Mouse (Mus musculus): ENCODE measurements around the gene Rpl7a.

DNA sequence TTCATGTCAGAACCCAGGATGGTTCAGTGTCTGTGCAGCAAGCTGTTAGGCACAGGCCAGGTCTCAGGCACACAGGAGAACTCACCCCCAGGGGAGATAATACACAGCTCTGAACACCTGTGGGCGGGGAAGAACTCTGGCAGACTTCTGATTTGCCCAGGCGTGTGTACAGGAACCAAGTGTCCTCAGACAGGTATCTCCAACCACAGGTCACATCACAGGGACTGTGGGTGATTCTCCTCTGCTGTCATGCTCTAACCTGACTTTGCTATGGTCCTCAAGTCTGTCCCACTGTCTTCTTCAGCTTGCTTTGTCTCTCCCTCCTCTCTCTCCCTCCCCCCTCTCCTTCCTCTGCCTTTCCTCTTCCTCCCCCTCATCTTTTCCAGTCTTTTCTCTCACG, 45.7 kb upstream of the Rpl7a start, which contains the start of gene Abo:
- no peak for TF ChIP-seq POLR2A (IDR thresholded peaks at IDR 0.05; ENCODE audit: insufficient read depth, low read depth, low read length)
- TF ChIP-seq CTCF (IDR thresholded peaks at IDR 0.05; ENCODE audit: insufficient read depth, low read depth, low read length) = no peak

Measured in olfactory bulb, adult 2 months (tissue).